Mouse (Mus musculus) testis, adult 2 months (tissue): ENCODE results near the gene Itih2.

Source experiments
- CTCF ChIP-seq: fragments of 200-500 bp; IDR thresholded peaks from 2 replicates; pipeline ENCODE4 v1.5.1; 2012; ENCODE audit warnings: low read depth, mild to moderate bottlenecking, inconsistent platforms, low read length, moderate library complexity; ENCODE audit not compliant: control insufficient read depth, insufficient read depth, insufficient replicate concordance
- POLR2A ChIP-seq: fragments of 200-500 bp; IDR thresholded peaks from 2 replicates; pipeline ENCODE4 v1.6.1; 2012; ENCODE audit warnings: low read depth, mild to moderate bottlenecking, inconsistent platforms, low read length, moderate library complexity; ENCODE audit not compliant: control insufficient read depth

DNA sequence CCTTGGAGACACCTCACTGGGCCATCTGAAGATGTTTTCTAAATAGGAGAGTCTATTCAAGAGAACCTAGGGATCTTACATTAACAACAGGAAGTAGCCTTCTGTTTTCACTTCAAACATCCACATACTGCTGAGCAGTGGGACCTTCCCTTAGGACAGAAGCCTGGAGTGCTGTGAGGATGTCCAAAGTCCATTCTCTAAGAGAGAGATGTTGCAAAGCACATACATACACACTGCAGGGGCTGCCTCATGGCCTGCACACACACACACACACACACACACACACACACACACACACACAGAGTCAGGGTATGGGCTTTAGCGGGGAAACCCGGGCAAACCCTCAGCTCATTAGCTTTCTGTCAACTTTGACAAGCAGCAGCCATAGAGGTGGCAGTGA, 30.7 kb downstream of the Itih2 start:
- TF ChIP-seq CTCF (no peak), POLR2A (no peak)
